Mouse (Mus musculus): ENCODE results near the gene Gm10309. TPM values are rescaled to one million over a fixed set of nuclear protein-coding genes. Genes with fewer than 3 reads are reported as not detected.
"Not testable (repeated sequence)": the region's sequence is repeated elsewhere in the genome, so short reads cannot be mapped to it uniquely, and the experiment has no call there.

Gm10309 gene
- total RNA-seq, 2 experiments from 2014 or later, result 0.16 TPM; not detected in 1

GRCm38 (mm10) chr17:86482675-86483074 is 22.4 kb downstream of the Gm10309 start:
- intact Hi-C loops (cut with DNase I), result loop anchor here (10.0 kb wide), 1 partner anchor 772 kb away; no protein-coding TSS in a partner anchor

GRCm38 (mm10) chr17:86479406-86479805 is 25.6 kb downstream of the Gm10309 start:
- intact Hi-C loops (cut with DNase I), result no loop called here
- no peak for DNase-seq

More at GRCm38 (mm10) chr17:86482675-86483074, 22.4 kb downstream of the Gm10309 start:
- no peak for DNase-seq

GRCm38 (mm10) chr17:86477401-86477800 is 27.6 kb downstream of the Gm10309 start:
- intact Hi-C loops (cut with DNase I); DNase-seq: not testable (repeated sequence)

- intact Hi-C loops (cut with DNase I), result no loop called here
- no peak for DNase-seq
Observed at GRCm38 (mm10) chr17:86476674-86477073, 28.4 kb downstream of the Gm10309 start.

- intact Hi-C loops (cut with DNase I), result no loop called here
- DNase-seq, result peak in 1 of 2 experiments; percentile 22
Observed at GRCm38 (mm10) chr17:86471684-86472083, 33.3 kb downstream of the Gm10309 start.

- no peak for DNase-seq
- intact Hi-C loops (cut with DNase I), result no loop called here
Observed at GRCm38 (mm10) chr17:86470160-86470559, 34.9 kb downstream of the Gm10309 start.

GRCm38 (mm10) chr17:86467967-86468366 is 37.1 kb downstream of the Gm10309 start:
- intact Hi-C loops (cut with DNase I), result no loop called here
- no peak for DNase-seq

GRCm38 (mm10) chr17:86467291-86467898 is 37.6 kb downstream of the Gm10309 start:
- intact Hi-C loops (cut with DNase I), result no loop called here
- DNase-seq, result no peak

GRCm38 (mm10) chr17:86466871-86467270 is 38.2 kb downstream of the Gm10309 start:
- intact Hi-C loops (cut with DNase I), result no loop called here
- DNase-seq, result no peak

- intact Hi-C loops (cut with DNase I), result no loop called here
- no peak for DNase-seq
Observed at GRCm38 (mm10) chr17:86466412-86466811, 38.6 kb downstream of the Gm10309 start.

- intact Hi-C loops (cut with DNase I), result no loop called here
- no peak for DNase-seq
Observed at GRCm38 (mm10) chr17:86465865-86466264, 39.2 kb downstream of the Gm10309 start.

- no peak for DNase-seq
- intact Hi-C loops (cut with DNase I), result no loop called here
Observed at GRCm38 (mm10) chr17:86464689-86465363, 40.2 kb downstream of the Gm10309 start.

- intact Hi-C loops (cut with DNase I), result no loop called here
- no peak for DNase-seq
Observed at GRCm38 (mm10) chr17:86464197-86464596, 40.8 kb downstream of the Gm10309 start.

- intact Hi-C loops (cut with DNase I), result no loop called here
- DNase-seq, result no peak
Observed at GRCm38 (mm10) chr17:86463369-86463768, 41.7 kb downstream of the Gm10309 start.

GRCm38 (mm10) chr17:86460645-86461430 is 44.2 kb downstream of the Gm10309 start:
- intact Hi-C loops (cut with DNase I), result no loop called here
- DNase-seq, result no peak

GRCm38 (mm10) chr17:86458302-86458980 is 46.6 kb downstream of the Gm10309 start:
- no peak for DNase-seq
- intact Hi-C loops (cut with DNase I), result no loop called here

- peak in 1 of 2 experiments; percentile 19 for DNase-seq
- intact Hi-C loops (cut with DNase I), result no loop called here
Observed at GRCm38 (mm10) chr17:86456512-86456911, 48.5 kb downstream of the Gm10309 start.

- intact Hi-C loops (cut with DNase I), result no loop called here
- no peak for DNase-seq
Observed at GRCm38 (mm10) chr17:86454351-86454706, 50.7 kb downstream of the Gm10309 start.

GRCm38 (mm10) chr17:86453673-86454350 is 51.2 kb downstream of the Gm10309 start:
- no peak for DNase-seq
- intact Hi-C loops (cut with DNase I), result no loop called here

- intact Hi-C loops (cut with DNase I), result no loop called here
- no peak for DNase-seq
Observed at GRCm38 (mm10) chr17:86452934-86453333, 52.1 kb downstream of the Gm10309 start.

Data from heart, postnatal 36 days (tissue).